Mouse (Mus musculus): ENCODE data around the gene Sdk1. TPM values are rescaled to one million over a fixed set of nuclear protein-coding genes. Genes with fewer than 3 reads are reported as not detected.
"Not testable (repeated sequence)": the region's sequence is repeated elsewhere in the genome, so short reads cannot be mapped to it uniquely, and the experiment has no call there.

Sdk1 gene
- polyA plus RNA-seq, 1 experiment from 2014 or later: 3.6 TPM

DNA sequence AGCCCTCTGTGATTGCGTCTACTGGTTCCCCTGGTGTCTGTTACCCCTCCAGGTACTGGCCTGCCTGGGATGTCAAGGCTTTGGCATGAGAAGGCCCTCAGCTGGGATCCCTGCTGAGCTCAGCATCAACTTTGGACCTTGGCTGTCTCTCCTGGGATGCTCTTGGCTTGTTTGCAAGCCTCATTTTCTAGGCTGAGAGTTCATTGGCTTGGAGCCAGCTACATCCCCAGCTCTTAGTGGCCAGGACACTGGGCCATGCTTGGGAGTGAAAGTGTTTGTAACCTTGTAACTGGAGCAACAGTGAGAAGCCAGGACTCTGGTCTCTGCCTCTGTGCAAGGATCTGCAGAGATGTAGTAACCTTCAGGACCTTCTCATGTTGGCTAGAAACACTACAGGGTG lies 333.0 kb downstream of the Sdk1 start:
- 62% methylated on average over 1 of the region's 1 CpGs for WGBS
- ATAC-seq (ENCODE audit: insufficient read depth, low FRiP score, low read depth): no peak
- H3K4me3 ChIP-seq (replicated peaks): no peak overlapping the region

DNA sequence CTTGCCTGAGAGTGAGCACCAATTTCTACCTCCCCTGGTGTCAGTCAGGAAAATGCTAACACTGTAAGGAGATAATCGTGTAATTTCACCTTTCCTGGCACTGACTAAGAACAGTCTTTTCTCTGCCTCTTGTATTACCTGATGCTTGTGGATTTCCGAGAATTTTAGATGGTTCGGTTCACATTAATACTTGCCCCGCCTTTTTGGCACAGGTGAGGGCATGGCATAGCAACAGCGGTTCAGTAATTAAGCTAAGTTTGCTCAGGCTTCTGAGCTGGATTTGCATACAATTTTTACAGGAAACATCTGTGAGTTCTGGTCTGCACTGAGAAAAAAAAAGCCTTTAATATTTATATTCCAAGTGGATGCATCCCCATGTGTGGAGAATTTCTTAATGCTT lies 350.0 kb downstream of the Sdk1 start:
- WGBS: 63% methylated on average over 5 of the region's 5 CpGs
- Histone ChIP-seq H3K9me3 (no peaks in the 10 kb centered on the region), H3K9ac (no peak overlapping the region), H3K36me3 (no peaks in the 10 kb centered on the region), H3K4me3 (replicated peaks) (no peak overlapping the region), H3K4me2 (no peak overlapping the region), H3K27ac (no peak overlapping the region), H3K4me1 (no peaks in the 10 kb centered on the region), H3K27me3 (replicated peaks) (no peaks in the 10 kb centered on the region)
- no peak for ATAC-seq (ENCODE audit: insufficient read depth, low FRiP score, low read depth)

More for the DNA sequence above, 333.0 kb downstream of the Sdk1 start:
- no peak overlapping the region for H3K27ac ChIP-seq
- H3K9me3 ChIP-seq: no peaks in the 10 kb centered on the region
- H3K9ac ChIP-seq: no peak overlapping the region
- H3K4me2 ChIP-seq: no peak overlapping the region
- H3K4me1 ChIP-seq: peaks cover 4% of the 10 kb centered on the region; the same call in 1 of the 2 replicates
- no peaks in the 10 kb centered on the region for H3K36me3 ChIP-seq
- H3K27me3 ChIP-seq (replicated peaks): no peaks in the 10 kb centered on the region

DNA sequence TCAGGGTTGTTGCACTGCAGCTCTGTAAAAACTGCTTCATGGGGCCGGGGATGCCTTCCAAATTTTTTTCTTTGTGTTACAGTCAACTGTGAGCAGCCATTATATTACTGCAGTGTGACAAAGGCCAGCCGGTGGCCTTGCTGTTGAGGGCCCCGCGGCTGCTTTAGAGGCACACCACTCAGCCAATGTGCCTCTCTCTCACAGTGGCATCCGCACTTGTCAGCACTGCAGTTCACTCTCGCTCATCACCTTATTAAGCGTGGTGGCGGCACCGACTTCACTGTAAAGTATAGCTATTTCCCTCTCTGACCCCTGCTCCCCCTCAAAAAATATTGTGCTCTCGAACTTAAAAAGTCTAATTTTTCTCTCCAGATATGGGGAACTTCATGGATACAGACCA lies 371.4 kb downstream of the Sdk1 start:
- H3K27me3 ChIP-seq (replicated peaks): no peaks in the 10 kb centered on the region
- no peaks in the 10 kb centered on the region for H3K9me3 ChIP-seq
- ATAC-seq (ENCODE audit: insufficient read depth, low FRiP score, low read depth): no peak
- 77% methylated on average over 10 of the region's 10 CpGs for WGBS
- no peak overlapping the region for H3K9ac ChIP-seq
- no peaks in the 10 kb centered on the region for H3K4me1 ChIP-seq
- no peak overlapping the region for H3K4me2 ChIP-seq
- no peak overlapping the region for H3K4me3 ChIP-seq (replicated peaks)
- H3K36me3 ChIP-seq: no peaks in the 10 kb centered on the region
- no peak overlapping the region for H3K27ac ChIP-seq

DNA sequence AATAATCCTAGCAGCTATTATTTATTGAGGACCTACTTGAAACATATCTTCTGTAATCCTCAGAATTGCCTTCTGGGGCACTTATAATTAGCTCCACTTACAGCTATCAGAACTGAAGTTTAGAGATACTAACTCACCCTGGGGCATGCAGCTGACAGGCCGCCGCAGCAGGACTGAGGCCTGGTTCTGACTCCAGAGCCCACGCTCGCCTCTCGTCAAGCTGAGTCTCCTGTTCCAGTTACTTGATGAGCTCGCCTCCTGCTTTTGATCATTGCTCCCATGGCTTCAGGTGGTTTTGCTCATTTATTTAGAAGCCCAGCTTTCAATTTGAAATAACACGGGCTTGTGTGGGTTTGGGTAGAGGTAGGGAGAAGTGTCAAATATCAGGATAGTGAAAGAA lies 374.5 kb downstream of the Sdk1 start:
- WGBS: 58% methylated on average over 7 of the region's 7 CpGs
- Histone ChIP-seq H3K27me3 (replicated peaks) (no peaks in the 10 kb centered on the region), H3K9me3 (no peaks in the 10 kb centered on the region)

DNA sequence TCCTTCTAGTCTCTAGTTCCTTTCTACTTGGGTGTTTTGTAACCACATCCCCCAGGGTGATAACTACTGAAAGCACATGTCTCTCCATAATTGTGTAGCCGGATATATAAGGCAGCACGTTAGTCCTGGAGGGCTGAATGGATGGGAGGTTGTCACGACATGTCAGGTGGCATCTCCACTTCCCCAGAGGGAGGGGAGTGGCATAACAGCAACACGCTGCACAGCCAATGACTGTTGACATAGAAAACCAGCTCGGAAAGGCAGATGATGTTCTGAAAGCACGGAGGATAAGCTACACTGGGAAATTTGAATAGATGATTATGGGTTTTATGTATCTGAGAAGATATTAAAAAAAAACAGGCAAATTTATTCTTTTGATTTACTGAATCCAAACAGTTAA lies 376.4 kb downstream of the Sdk1 start:
- Histone ChIP-seq H3K4me1 (no peaks in the 10 kb centered on the region), H3K27me3 (replicated peaks) (no peaks in the 10 kb centered on the region), H3K9ac (no peak overlapping the region), H3K4me2 (no peak overlapping the region), H3K9me3 (no peaks in the 10 kb centered on the region), H3K36me3 (no peaks in the 10 kb centered on the region), H3K4me3 (replicated peaks) (no peak overlapping the region), H3K27ac (no peak overlapping the region)
- 76% methylated on average over 6 of the region's 6 CpGs for WGBS
- no peak for ATAC-seq (ENCODE audit: insufficient read depth, low FRiP score, low read depth)

More for the DNA sequence above, 374.5 kb downstream of the Sdk1 start:
- no peak overlapping the region for H3K4me2 ChIP-seq
- no peak overlapping the region for H3K4me3 ChIP-seq (replicated peaks)
- H3K9ac ChIP-seq: no peak overlapping the region
- no peaks in the 10 kb centered on the region for H3K36me3 ChIP-seq
- no peak for ATAC-seq (ENCODE audit: insufficient read depth, low FRiP score, low read depth)
- H3K27ac ChIP-seq: no peak overlapping the region
- H3K4me1 ChIP-seq: no peaks in the 10 kb centered on the region

DNA sequence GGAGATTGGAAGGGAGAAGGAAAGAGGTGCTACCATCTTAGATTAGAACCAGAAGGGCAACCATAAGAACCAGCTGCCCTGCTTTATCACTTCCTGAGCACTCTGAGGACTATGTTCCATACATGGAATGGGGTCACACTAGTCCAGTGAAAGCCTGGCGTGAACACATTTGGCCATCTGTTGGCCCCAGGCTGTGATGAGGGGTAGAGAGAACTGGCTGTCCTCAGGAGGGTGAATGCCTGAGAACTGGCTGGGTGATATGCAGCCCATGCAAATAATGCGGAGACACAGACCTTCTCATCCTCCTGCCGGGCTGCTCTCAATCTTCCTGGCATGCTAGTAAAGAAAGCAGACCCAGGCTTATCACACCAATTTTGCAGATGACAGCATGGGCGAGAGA lies 384.1 kb downstream of the Sdk1 start:
- H3K9me3 ChIP-seq: no peaks in the 10 kb centered on the region
- ATAC-seq (ENCODE audit: insufficient read depth, low FRiP score, low read depth): no peak
- no peaks in the 10 kb centered on the region for H3K4me1 ChIP-seq
- 78% methylated on average over 4 of the region's 4 CpGs for WGBS
- no peaks in the 10 kb centered on the region for H3K27me3 ChIP-seq (replicated peaks)
- no peak overlapping the region for H3K9ac ChIP-seq
- H3K4me3 ChIP-seq (replicated peaks): no peak overlapping the region
- H3K27ac ChIP-seq: no peak overlapping the region
- no peaks in the 10 kb centered on the region for H3K36me3 ChIP-seq
- H3K4me2 ChIP-seq: no peak overlapping the region

DNA sequence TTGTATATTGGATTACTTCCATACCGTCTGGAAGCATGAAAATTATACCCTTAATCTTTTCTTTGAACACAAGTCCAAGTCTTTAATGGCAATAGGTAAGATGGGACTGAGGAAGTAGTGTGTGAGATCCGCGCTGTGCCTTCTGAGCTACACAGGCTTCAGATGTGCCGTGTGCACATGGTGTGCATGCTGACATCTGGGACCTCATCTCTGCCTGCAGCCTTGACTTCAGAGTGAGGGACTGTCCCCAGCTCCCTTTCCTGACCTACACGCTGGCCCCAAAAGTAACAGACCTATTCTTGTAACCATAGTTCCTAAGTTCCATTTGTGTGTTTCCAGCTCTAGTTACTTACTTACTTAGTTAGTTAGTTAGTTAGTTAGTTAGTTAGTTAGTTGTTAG lies 390.4 kb downstream of the Sdk1 start:
- Histone ChIP-seq H3K27ac (no peak overlapping the region), H3K36me3 (no peaks in the 10 kb centered on the region), H3K9ac (no peak overlapping the region), H3K4me2 (no peak overlapping the region), H3K4me3 (replicated peaks) (no peak overlapping the region), H3K9me3 (no peaks in the 10 kb centered on the region), H3K4me1 (no peaks in the 10 kb centered on the region), H3K27me3 (replicated peaks) (no peaks in the 10 kb centered on the region)
- WGBS: 81% methylated on average over 5 of the region's 5 CpGs
- ATAC-seq (ENCODE audit: insufficient read depth, low FRiP score, low read depth): no peak

DNA sequence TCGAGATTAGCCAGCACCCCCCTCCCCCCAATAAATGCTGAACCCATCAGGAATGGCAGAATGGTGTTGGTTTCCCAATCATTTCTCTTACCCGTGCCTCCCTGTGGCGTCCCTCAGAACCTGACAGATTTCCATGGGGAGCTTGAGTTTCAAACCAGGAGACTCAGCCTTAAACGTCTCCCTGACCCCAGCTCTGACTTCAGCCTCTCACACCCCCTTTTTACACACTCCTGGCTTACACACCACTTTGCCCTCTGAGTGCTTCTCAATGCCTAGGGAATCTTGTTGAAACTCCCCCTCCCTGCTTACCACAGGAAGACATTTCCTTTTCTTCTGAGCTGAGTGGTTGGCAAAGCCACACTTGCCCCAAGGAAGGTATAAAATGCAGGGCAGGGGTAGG lies 392.0 kb downstream of the Sdk1 start:
- Histone ChIP-seq H3K4me1 (no peaks in the 10 kb centered on the region), H3K27me3 (replicated peaks) (no peaks in the 10 kb centered on the region), H3K4me2 (no peak overlapping the region), H3K9me3 (no peaks in the 10 kb centered on the region), H3K4me3 (replicated peaks) (no peak overlapping the region), H3K36me3 (no peaks in the 10 kb centered on the region), H3K9ac (no peak overlapping the region), H3K27ac (no peak overlapping the region)
- no peak for ATAC-seq (ENCODE audit: insufficient read depth, low FRiP score, low read depth)
- WGBS: 67% methylated on average over 4 of the region's 4 CpGs

DNA sequence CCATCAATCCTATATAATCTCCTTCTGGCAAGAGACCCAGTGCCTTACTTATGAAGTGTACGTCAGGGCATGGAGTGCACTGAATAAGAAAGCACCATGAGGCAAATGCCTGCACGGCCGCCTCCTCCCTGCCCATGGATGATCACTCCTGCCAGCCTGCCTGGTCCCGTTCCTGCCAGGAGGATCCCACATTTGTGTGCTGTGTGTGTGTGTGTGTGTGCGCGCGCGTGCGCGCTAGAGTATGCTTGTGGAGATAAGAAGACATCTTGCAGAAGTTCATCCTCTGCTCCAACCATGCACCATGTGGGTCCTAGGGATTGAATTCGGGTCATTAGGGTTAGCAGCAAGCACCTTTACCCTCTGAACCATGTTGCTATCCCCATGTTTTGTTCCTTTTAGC lies 395.1 kb downstream of the Sdk1 start:
- Histone ChIP-seq H3K4me3 (replicated peaks) (no peak overlapping the region), H3K9me3 (no peaks in the 10 kb centered on the region), H3K4me1 (no peaks in the 10 kb centered on the region), H3K27me3 (replicated peaks) (no peaks in the 10 kb centered on the region), H3K36me3 (no peaks in the 10 kb centered on the region), H3K27ac (no peak overlapping the region), H3K9ac (no peak overlapping the region), H3K4me2 (no peak overlapping the region)
- WGBS: 93% methylated on average over 11 of the region's 11 CpGs
- ATAC-seq (ENCODE audit: insufficient read depth, low FRiP score, low read depth): no peak

DNA sequence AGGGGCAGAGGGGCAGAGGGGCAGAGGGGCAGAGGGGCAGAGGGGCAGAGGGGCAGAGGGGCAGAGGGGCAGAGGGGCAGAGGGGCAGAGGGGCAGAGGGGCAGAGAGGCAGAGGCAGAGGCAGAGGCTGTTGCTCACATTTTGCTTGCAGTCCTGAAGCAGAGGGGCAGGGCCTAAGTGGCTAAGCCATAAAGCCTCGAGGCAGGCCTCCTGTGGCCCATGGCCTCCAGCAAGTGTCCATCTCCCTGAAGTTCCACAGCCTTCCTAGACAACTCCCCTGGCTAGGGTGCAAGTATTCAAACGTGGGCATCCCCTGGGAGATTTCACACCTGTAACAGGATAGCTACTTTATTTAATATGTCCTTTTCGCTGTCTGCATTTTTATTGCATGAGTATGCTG lies 395.8 kb downstream of the Sdk1 start:
- not testable (repeated sequence) for H3K27ac ChIP-seq; H3K4me2 ChIP-seq; H3K4me1 ChIP-seq; H3K36me3 ChIP-seq; H3K9me3 ChIP-seq; H3K4me3 ChIP-seq (replicated peaks); H3K9ac ChIP-seq; ATAC-seq (ENCODE audit: insufficient read depth, low FRiP score, low read depth); H3K27me3 ChIP-seq (replicated peaks)
- 64% methylated on average over 3 of the region's 3 CpGs for WGBS

DNA sequence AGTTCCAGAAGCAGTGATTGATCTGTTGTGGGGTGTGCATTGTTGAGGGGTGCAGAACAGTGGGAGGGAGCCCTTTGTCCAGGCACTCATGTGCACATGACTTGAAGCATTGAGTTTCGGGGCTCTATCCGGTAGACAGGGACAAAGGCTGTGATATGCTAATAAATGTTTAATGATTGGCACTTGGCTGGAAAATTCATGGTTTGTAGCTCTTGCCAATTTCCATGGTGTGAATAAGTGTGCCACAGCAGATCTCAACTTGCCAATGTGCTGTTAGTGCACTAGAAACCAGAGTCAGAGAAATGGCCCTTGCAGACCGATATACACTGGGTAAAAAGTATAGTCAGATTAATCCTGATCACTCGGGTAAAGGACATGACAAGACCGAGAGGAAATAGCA lies 404.4 kb downstream of the Sdk1 start:
- 90% methylated on average over 5 of the region's 5 CpGs for WGBS
- Histone ChIP-seq H3K36me3 (no peaks in the 10 kb centered on the region), H3K27me3 (replicated peaks) (no peaks in the 10 kb centered on the region), H3K27ac (no peak overlapping the region), H3K9me3 (no peaks in the 10 kb centered on the region), H3K9ac (no peak overlapping the region), H3K4me1 (no peaks in the 10 kb centered on the region), H3K4me2 (no peak overlapping the region), H3K4me3 (replicated peaks) (no peak overlapping the region)
- ATAC-seq (ENCODE audit: insufficient read depth, low FRiP score, low read depth): no peak

DNA sequence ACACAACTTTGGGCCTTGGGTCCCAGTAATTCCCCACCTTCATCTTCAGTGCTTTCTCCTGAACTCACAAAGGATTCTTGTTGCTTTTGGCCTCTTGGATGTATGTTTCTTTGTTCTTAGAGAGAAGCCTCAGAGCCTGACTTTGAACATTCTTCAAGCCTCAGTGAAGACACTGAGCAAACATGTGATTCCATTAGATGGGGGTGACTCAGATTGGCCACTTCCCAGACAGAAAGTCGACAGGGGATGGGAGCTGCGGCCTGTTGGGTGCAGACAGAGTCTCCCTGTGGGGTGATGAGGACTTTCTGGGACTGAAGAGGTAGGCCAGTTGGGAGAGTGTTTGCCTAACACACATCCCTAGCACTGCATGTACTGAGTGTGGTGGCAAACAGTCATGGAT lies 405.3 kb downstream of the Sdk1 start:
- Histone ChIP-seq H3K9ac (no peak overlapping the region), H3K9me3 (no peaks in the 10 kb centered on the region), H3K4me1 (no peaks in the 10 kb centered on the region), H3K27ac (no peak overlapping the region), H3K4me2 (no peak overlapping the region), H3K27me3 (replicated peaks) (no peaks in the 10 kb centered on the region), H3K4me3 (replicated peaks) (no peak overlapping the region), H3K36me3 (no peaks in the 10 kb centered on the region)
- no peak for ATAC-seq (ENCODE audit: insufficient read depth, low FRiP score, low read depth)
- WGBS: 62% methylated on average over 2 of the region's 2 CpGs

DNA sequence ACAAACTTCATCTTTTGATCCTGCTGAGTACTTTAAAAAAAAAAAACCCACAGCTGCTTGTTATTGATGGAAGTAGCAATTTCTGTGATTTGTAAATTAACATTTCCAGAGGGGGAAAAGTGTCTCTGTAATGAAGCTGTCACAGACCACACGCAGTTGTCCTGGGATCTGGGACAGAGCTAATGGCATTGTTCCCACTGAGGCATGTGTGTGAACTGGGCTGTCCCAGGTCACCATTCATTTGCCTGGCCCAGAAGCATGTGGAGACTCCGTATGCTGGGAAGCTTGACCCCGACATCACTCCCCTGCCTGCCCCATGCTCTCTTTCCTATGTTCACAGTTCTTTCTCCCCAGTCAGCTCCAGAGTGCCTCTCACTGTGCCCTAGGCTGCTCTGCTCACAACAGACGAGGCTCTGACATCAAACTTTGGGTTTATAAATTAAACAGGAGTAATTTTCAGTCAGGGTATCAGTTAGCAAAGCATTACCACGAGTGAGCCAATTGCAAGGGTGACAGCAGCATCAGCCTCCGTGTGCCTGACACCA lies 408.6 kb downstream of the Sdk1 start:
- Histone ChIP-seq H3K36me3 (no peaks in the 10 kb centered on the region), H3K9ac (no peak overlapping the region), H3K27ac (no peak overlapping the region), H3K4me1 (no peaks in the 10 kb centered on the region), H3K9me3 (no peaks in the 10 kb centered on the region), H3K4me3 (replicated peaks) (no peak overlapping the region), H3K4me2 (no peak overlapping the region), H3K27me3 (replicated peaks) (no peaks in the 10 kb centered on the region)
- no peak for ATAC-seq (ENCODE audit: insufficient read depth, low FRiP score, low read depth)
- 62% methylated on average over 6 of the region's 6 CpGs for WGBS
